Mouse (Mus musculus) ES-Bruce4 (cell line): ENCODE results near the gene Fstl4. TPM values are rescaled to one million over a fixed set of nuclear protein-coding genes. Genes with fewer than 3 reads are reported as not detected.

Experiments
- H3K27ac ChIP-seq: 2 replicates; pipeline ENCODE4 v1.5.1; 2012; ENCODE audit warnings: low read length, inconsistent platforms; ENCODE audit not compliant: insufficient read depth
- H3K27me3 ChIP-seq: 2 replicates; pipeline ENCODE4 v1.6.1; 2012; ENCODE audit warnings: mild to moderate bottlenecking, low read length, inconsistent platforms; ENCODE audit not compliant: control insufficient read depth, poor library complexity, insufficient read depth, severe bottlenecking
- H3K36me3 ChIP-seq: 2 replicates; pipeline ENCODE4 v1.6.1; 2012; ENCODE audit warnings: inconsistent platforms, mild to moderate bottlenecking, low read length, moderate library complexity; ENCODE audit not compliant: control insufficient read depth, poor library complexity, insufficient read depth, severe bottlenecking
- H3K4me1 ChIP-seq: one replicate; pipeline ENCODE4 v1.8.1; 2011; ENCODE audit warnings: low read length; ENCODE audit not compliant: control insufficient read depth, insufficient read depth
- H3K4me3 ChIP-seq: 2 replicates; pipeline ENCODE4 v1.5.1; 2011; ENCODE audit warnings: low read depth, mild to moderate bottlenecking, low read length
- H3K9ac ChIP-seq: 2 replicates; pipeline ENCODE4 v1.6.1; 2012; ENCODE audit warnings: low read depth, mild to moderate bottlenecking, inconsistent platforms; ENCODE audit not compliant: poor library complexity, severe bottlenecking
- H3K9me3 ChIP-seq: replicated peaks from 2 replicates; pipeline ENCODE4 v1.6.1; 2012; ENCODE audit warnings: mild to moderate bottlenecking, low read length, inconsistent platforms; ENCODE audit not compliant: control insufficient read depth, poor library complexity, insufficient read depth, severe bottlenecking
- CTCF ChIP-seq: IDR thresholded peaks from one replicate; pipeline ENCODE4 v1.8.1; 2011; ENCODE audit warnings: low read depth, low read length
- EP300 ChIP-seq: IDR thresholded peaks from 2 replicates; pipeline ENCODE4 v1.6.1; 2011; ENCODE audit warnings: low read depth, low read length; ENCODE audit not compliant: insufficient read depth
- POLR2A ChIP-seq: IDR thresholded peaks from one replicate; pipeline ENCODE4 v1.8.1; 2011; ENCODE audit warnings: low read length; ENCODE audit not compliant: insufficient read depth
- polyA plus RNA-seq: library from polyadenylated mRNA; stranded (reverse); fragments of >200 nt; gene quantifications from 2 replicates; pipeline ENCODE4 v1.2.4, GENCODE M21; 2011; ENCODE audit warnings: low read depth; ENCODE audit not compliant: missing spikeins, insufficient read depth, insufficient read length

Gene Fstl4
- polyA plus RNA-seq, 1 experiment, result not detected

- no peaks in the 10 kb centered on the region for H3K36me3 ChIP-seq
- H3K27ac ChIP-seq, result no peak overlapping the region
- H3K27me3 ChIP-seq, result no peaks in the 10 kb centered on the region
- H3K4me1 ChIP-seq, result no peaks in the 10 kb centered on the region
- H3K9ac ChIP-seq, result no peak overlapping the region
- H3K4me3 ChIP-seq, result no peak overlapping the region
- no peaks in the 10 kb centered on the region for H3K9me3 ChIP-seq
- TF ChIP-seq POLR2A, result no peak
Observed at GRCm38 (mm10) chr11:52731979-52732378, 32.5 kb upstream of the Fstl4 start.

GRCm38 (mm10) chr11:52734493-52735195, 29.8 kb upstream of the Fstl4 start:
- Histone ChIP-seq H3K36me3 (no peaks in the 10 kb centered on the region), H3K27ac (no peak overlapping the region), H3K4me3 (no peak overlapping the region), H3K9me3 (no peaks in the 10 kb centered on the region), H3K4me1 (no peaks in the 10 kb centered on the region), H3K27me3 (no peaks in the 10 kb centered on the region), H3K9ac (no peak overlapping the region)
- TF ChIP-seq CTCF, result no peak
- no peak for TF ChIP-seq POLR2A
- no peak for TF ChIP-seq EP300

GRCm38 (mm10) chr11:52739187-52739586, 25.2 kb upstream of the Fstl4 start:
- TF ChIP-seq POLR2A (no peak), CTCF (no peak), EP300 (no peak)
- H3K4me1 ChIP-seq, result no peaks in the 10 kb centered on the region
- H3K4me3 ChIP-seq, result no peak overlapping the region
- no peak overlapping the region for H3K27ac ChIP-seq
- no peaks in the 10 kb centered on the region for H3K36me3 ChIP-seq
- no peaks in the 10 kb centered on the region for H3K9me3 ChIP-seq
- no peak overlapping the region for H3K9ac ChIP-seq
- no peaks in the 10 kb centered on the region for H3K27me3 ChIP-seq

- Histone ChIP-seq H3K27me3 (no peaks in the 10 kb centered on the region), H3K36me3 (no peaks in the 10 kb centered on the region), H3K4me1 (no peaks in the 10 kb centered on the region), H3K9me3 (no peaks in the 10 kb centered on the region), H3K27ac (no peak overlapping the region), H3K4me3 (no peak overlapping the region), H3K9ac (no peak overlapping the region)
- TF ChIP-seq EP300, result no peak
- no peak for TF ChIP-seq POLR2A
- no peak for TF ChIP-seq CTCF
Observed at GRCm38 (mm10) chr11:52740466-52740865, 24.0 kb upstream of the Fstl4 start.

- Histone ChIP-seq H3K4me3 (no peak overlapping the region), H3K27ac (no peak overlapping the region), H3K27me3 (no peaks in the 10 kb centered on the region), H3K9me3 (peaks cover 2% of the 10 kb centered on the region; the same call in 1 of the 2 replicates), H3K36me3 (no peaks in the 10 kb centered on the region), H3K9ac (no peak overlapping the region), H3K4me1 (no peaks in the 10 kb centered on the region)
- TF ChIP-seq CTCF, result no peak
Observed at GRCm38 (mm10) chr11:52743956-52744355, 20.5 kb upstream of the Fstl4 start.

- no peaks in the 10 kb centered on the region for H3K27me3 ChIP-seq
Observed at GRCm38 (mm10) chr11:52744593-52745450, 19.6 kb upstream of the Fstl4 start.

More at GRCm38 (mm10) chr11:52744593-52745450, 19.6 kb upstream of the Fstl4 start:
- no peak overlapping the region for H3K27ac ChIP-seq
- no peak overlapping the region for H3K9ac ChIP-seq
- no peak overlapping the region for H3K4me3 ChIP-seq
- H3K4me1 ChIP-seq, result no peaks in the 10 kb centered on the region
- no peaks in the 10 kb centered on the region for H3K36me3 ChIP-seq
- H3K9me3 ChIP-seq, result peaks cover 6% of the 10 kb centered on the region; the same call in 1 of the 2 replicates
- TF ChIP-seq CTCF (no peak), POLR2A (no peak), EP300 (no peak)
